Comparison of ENCODE assay signal across 9 mouse cellular contexts in the genomic region with DNA sequence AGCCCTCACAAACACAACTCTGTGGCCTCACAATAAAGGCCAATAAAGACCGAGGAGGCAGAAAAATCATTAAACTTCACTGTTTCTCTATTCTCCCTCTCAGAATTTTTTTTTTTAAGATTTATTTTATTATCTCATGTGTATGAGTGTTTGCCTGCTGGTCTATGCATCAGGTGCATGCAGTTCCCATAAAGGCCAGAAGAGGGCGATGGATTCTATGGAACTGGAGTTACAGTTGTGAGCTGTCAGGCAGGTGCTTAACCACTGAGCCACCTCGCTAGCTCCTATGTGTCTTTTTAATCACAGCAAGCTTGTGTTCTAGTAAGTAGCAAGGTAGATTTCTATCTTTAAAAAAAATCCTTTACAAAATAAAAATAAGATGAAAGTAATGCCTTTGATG.
DNase-seq lines count a peak whose midpoint lies in the region; ATAC-seq and TF ChIP-seq lines count a peak whose summit lies in the region.
"Had no signal": no experiment of that assay in that cellular context is flagged by ENCODE, and none has a peak within 500 bp of the region (broad histone marks: within the 10 kb centered on the region; RNA-seq: fewer than 3 reads in every experiment).

No protein-coding gene starts in this region.

- TF ChIP-seq CTCF in hindbrain, postnatal 0 days (IDR thresholded peaks at IDR 0.05; ENCODE audit: low read depth), result peak; percentile 64

- H3K4me3 ChIP-seq in hindbrain, postnatal 0 days (ENCODE audit: low read length), result no peak overlapping the region
- no peak overlapping the region for H3K4me3 ChIP-seq in hindbrain, embryonic 14.5 days (replicated peaks; ENCODE audit: low read length)
- H3K4me3 ChIP-seq in neural tube, embryonic 15.5 days (replicated peaks), result no peak overlapping the region
- H3K4me3 ChIP-seq: hindbrain, embryonic 10.5 days had no signal

- H3K9ac ChIP-seq in hindbrain, postnatal 0 days (replicated peaks; ENCODE audit: low read length), result no peak overlapping the region
- no peak overlapping the region for H3K9ac ChIP-seq in hindbrain, embryonic 14.5 days
- no peak overlapping the region for H3K9ac ChIP-seq in neural tube, embryonic 15.5 days (replicated peaks)

- H3K36me3 ChIP-seq in hindbrain, postnatal 0 days (ENCODE audit: insufficient read depth, low read length), result no peaks in the 10 kb centered on the region
- peaks cover 5% of the 10 kb centered on the region; the same call in 1 of the 2 replicates for H3K36me3 ChIP-seq in hindbrain, embryonic 14.5 days (replicated peaks; ENCODE audit: control insufficient read depth, insufficient read depth)
- H3K36me3 ChIP-seq in neural tube, embryonic 15.5 days, result peaks cover 6% of the 10 kb centered on the region; the same call in 1 of the 2 replicates
- H3K36me3 ChIP-seq: hindbrain, embryonic 10.5 days had no signal

- peak; percentile 47 for DNase-seq in hindbrain, postnatal 0 days (ENCODE audit: low spot score)
- no peak for DNase-seq in hindbrain, embryonic 14.5 days (ENCODE audit: low spot score)
- DNase-seq in neural tube, embryonic 10.5 days (ENCODE audit: extremely low spot score, low spot score), result peak; percentile 29
- DNase-seq in embryo, embryonic 10.5 days (ENCODE audit: low spot score), result peak; percentile 23
- peak; percentile 14 for DNase-seq in thymus, postnatal 14 days
- no peak for DNase-seq in left cerebral cortex, adult 9 months (ENCODE audit: low spot score in 2 of 2)
- no peak for DNase-seq in urinary bladder, postnatal 10 days (ENCODE audit: low spot score)

- no peaks in the 10 kb centered on the region for H3K4me1 ChIP-seq in hindbrain, postnatal 0 days (ENCODE audit: insufficient read depth, low read length)
- no peaks in the 10 kb centered on the region for H3K4me1 ChIP-seq in hindbrain, embryonic 14.5 days (replicated peaks; ENCODE audit: control insufficient read depth, insufficient read depth, low read length)
- no peaks in the 10 kb centered on the region for H3K4me1 ChIP-seq in neural tube, embryonic 15.5 days

- H3K4me2 ChIP-seq in hindbrain, postnatal 0 days (ENCODE audit: low read depth, low read length), result no peak overlapping the region
- no peak overlapping the region for H3K4me2 ChIP-seq in hindbrain, embryonic 14.5 days (replicated peaks)
- H3K4me2 ChIP-seq in neural tube, embryonic 15.5 days, result no peak overlapping the region

- no peak for ATAC-seq in hindbrain, postnatal 0 days
- ATAC-seq in hindbrain, embryonic 14.5 days (ENCODE audit: low FRiP score), result no peak
- no peak for ATAC-seq in neural tube, embryonic 15.5 days (ENCODE audit: low FRiP score)

- H3K27me3 ChIP-seq in hindbrain, postnatal 0 days (ENCODE audit: insufficient read depth, low read length), result no peaks in the 10 kb centered on the region
- no peaks in the 10 kb centered on the region for H3K27me3 ChIP-seq in hindbrain, embryonic 14.5 days (ENCODE audit: control insufficient read depth, insufficient read depth, low read length)
- no peaks in the 10 kb centered on the region for H3K27me3 ChIP-seq in neural tube, embryonic 15.5 days (replicated peaks)

- 72% methylated on average over 3 of the region's 3 CpGs for WGBS in hindbrain, postnatal 0 days
- WGBS in hindbrain, embryonic 14.5 days, result 68% methylated on average over 3 of the region's 3 CpGs
- WGBS in neural tube, embryonic 15.5 days, result 67% methylated on average over 3 of the region's 3 CpGs

- H3K27ac ChIP-seq in hindbrain, postnatal 0 days, result no peak overlapping the region
- no peak overlapping the region for H3K27ac ChIP-seq in hindbrain, embryonic 14.5 days
- no peak overlapping the region for H3K27ac ChIP-seq in neural tube, embryonic 15.5 days (replicated peaks)
- H3K27ac ChIP-seq: hindbrain, embryonic 10.5 days had no signal

- H3K9me3 ChIP-seq in hindbrain, postnatal 0 days (ENCODE audit: low read length), result no peaks in the 10 kb centered on the region
- H3K9me3 ChIP-seq in hindbrain, embryonic 14.5 days (ENCODE audit: control insufficient read depth, low read length), result no peaks in the 10 kb centered on the region
- H3K9me3 ChIP-seq in neural tube, embryonic 15.5 days (replicated peaks), result no peaks in the 10 kb centered on the region
- H3K9me3 ChIP-seq: hindbrain, embryonic 10.5 days had no signal

Comparison
In these comparisons a context has a peak if more than half of its experiments do, and no peak if none do; other contexts are left out.
1. DNase-seq: peak in hindbrain, postnatal 0 days (single experiment), neural tube, embryonic 10.5 days (single experiment), embryo, embryonic 10.5 days (single experiment) and thymus, postnatal 14 days (single experiment); none in hindbrain, embryonic 14.5 days (single experiment), left cerebral cortex, adult 9 months (0 of 2) and urinary bladder, postnatal 10 days (single experiment).